Mouse (Mus musculus) hindbrain, embryonic 15.5 days (tissue): Measurements from ENCODE around the gene Rnf123. TPM values are rescaled to one million over a fixed set of nuclear protein-coding genes. Genes with fewer than 3 reads are reported as not detected.

Source experiments
- ATAC-seq: fragments of 200-750 bp; cut with Nextera tagmentation; 2 replicates; pipeline ENCODE4 v1.8.0; 2017; ENCODE audit warnings: low read depth, moderate number of reproducible peaks, moderate TSS enrichment; ENCODE audit not compliant: low FRiP score
- H3K27ac ChIP-seq: fragments of 300-500 bp; sonication (generic); replicated peaks from 2 replicates; pipeline ENCODE4 v1.5.1; 2015; ENCODE audit warnings: mild to moderate bottlenecking, inconsistent platforms
- H3K27me3 ChIP-seq: fragments of 300-500 bp; sonication (generic); 2 replicates; pipeline ENCODE4 v1.6.1; 2015; ENCODE audit warnings: control low read depth, inconsistent platforms
- H3K36me3 ChIP-seq: fragments of 300-500 bp; sonication (generic); 2 replicates; pipeline ENCODE4 v1.6.1; 2015; ENCODE audit warnings: control low read depth, inconsistent platforms
- H3K4me1 ChIP-seq: fragments of 300-500 bp; sonication (generic); replicated peaks from 2 replicates; pipeline ENCODE4 v1.6.1; 2015; ENCODE audit warnings: control low read depth, inconsistent platforms
- H3K4me2 ChIP-seq: fragments of 300-500 bp; sonication (generic); 2 replicates; pipeline ENCODE4 v1.6.1; 2015; ENCODE audit warnings: moderate library complexity, mild to moderate bottlenecking, inconsistent platforms
- H3K4me3 ChIP-seq: fragments of 300-500 bp; sonication (generic); 2 replicates; pipeline ENCODE4 v1.5.1; 2015; ENCODE audit warnings: mild to moderate bottlenecking, inconsistent platforms
- H3K9ac ChIP-seq: fragments of 300-500 bp; sonication (generic); 2 replicates; pipeline ENCODE4 v1.6.1; 2015; ENCODE audit warnings: inconsistent platforms
- H3K9me3 ChIP-seq: fragments of 300-500 bp; sonication (generic); 2 replicates; pipeline ENCODE4 v1.6.1; 2016; ENCODE audit warnings: control low read depth, inconsistent platforms
- WGBS: fragments of 180-500 bp; shearing (Covaris S2); methylation state at CpG from one replicate; pipeline ENCODE4 v1.1.7; 2015; 5-methylcytosine and 5-hydroxymethylcytosine counted together
- polyA plus RNA-seq: library from polyadenylated mRNA; unstranded; fragments of >200 nt; fragmentation: Nextera tagmentation; extraction: Ambion mirVana; gene quantifications from 2 replicates; pipeline ENCODE4 v1.2.1, GENCODE M21; 2015

Rnf123 gene
- polyA plus RNA-seq, 1 experiment from 2014 or later, result 48.9 TPM

DNA sequence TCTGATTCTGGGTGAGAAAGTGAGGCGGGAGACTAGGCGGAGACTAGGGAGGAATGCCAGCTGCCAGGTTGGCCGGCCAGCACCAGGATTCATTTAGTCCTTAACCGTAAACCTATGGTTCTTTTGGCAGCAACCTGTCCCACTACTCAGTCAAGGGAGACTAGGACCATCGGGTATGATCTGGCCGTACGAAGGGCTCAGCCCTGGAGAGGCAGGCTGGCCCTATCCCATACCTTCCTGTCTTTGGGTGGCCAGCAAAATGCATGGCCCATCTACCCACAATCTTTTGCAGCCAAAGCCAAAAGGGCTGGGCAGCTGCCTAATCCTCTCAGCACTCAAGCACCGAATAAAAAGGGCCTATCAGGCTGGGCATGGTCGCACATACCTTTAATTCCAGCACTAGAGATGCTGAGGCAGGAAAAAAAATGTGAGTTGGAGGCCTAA is 10.6 kb downstream of the Rnf123 start:
- Histone ChIP-seq H3K4me2 (no peak overlapping the region), H3K36me3 (peaks cover 8% of the 10 kb centered on the region), H3K9ac (no peak overlapping the region), H3K27me3 (no peaks in the 10 kb centered on the region), H3K9me3 (no peaks in the 10 kb centered on the region), H3K4me1 (peaks cover under 1% of the 10 kb centered on the region; the same call in 1 of the 2 replicates), H3K4me3 (no peak overlapping the region), H3K27ac (no peak overlapping the region)
- ATAC-seq, result no peak
- 75% methylated on average over 9 of the region's 9 CpGs for WGBS

DNA sequence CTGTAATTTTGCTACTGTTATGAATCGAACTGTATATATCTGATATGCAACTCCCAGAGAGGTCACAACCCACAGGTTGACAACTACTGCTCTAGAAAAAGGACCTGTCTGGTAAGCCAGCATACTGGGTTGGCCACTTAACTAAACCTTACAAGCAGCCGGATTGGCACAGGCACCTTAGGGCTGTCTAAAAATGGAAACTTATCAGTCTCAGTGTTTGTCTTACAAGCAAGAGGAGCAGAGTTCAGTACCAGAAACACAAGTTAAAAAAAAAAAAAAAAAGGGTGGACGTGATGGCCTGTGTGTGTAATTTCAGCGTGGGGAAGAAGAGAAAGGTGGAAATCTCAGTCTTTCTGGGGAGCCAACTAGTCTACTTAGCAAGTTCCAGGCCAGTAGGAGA is 11.3 kb downstream of the Rnf123 start:
- 96% methylated on average over 3 of the region's 4 CpGs for WGBS
- no peak overlapping the region for H3K9ac ChIP-seq
- H3K27me3 ChIP-seq, result no peaks in the 10 kb centered on the region
- peaks cover 8% of the 10 kb centered on the region for H3K36me3 ChIP-seq
- no peaks in the 10 kb centered on the region for H3K9me3 ChIP-seq
- H3K27ac ChIP-seq, result no peak overlapping the region
- H3K4me3 ChIP-seq, result no peak overlapping the region
- no peaks in the 10 kb centered on the region for H3K4me1 ChIP-seq
- no peak for ATAC-seq
- no peak overlapping the region for H3K4me2 ChIP-seq

DNA sequence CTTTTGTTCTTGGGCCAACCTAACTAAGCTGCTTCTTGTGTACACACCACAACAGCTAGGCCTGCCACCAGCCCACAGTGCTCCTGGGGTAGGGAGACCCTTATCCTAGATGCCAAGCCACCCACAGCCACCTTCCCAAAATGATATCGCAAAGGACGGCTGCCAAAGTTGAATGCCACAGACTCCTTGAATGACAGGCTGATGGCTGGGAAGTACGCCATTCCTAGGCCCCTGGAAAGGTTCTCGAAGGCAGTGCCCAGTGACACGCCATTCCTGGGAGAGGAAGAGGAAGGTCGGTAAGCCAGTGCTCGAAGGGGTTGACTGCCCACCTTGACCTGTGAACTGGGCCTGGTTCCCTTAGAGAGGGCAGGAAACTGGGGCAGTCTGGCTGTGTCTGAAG is 13.6 kb downstream of the Rnf123 start:
- no peak for ATAC-seq
- Histone ChIP-seq H3K27me3 (no peaks in the 10 kb centered on the region), H3K4me3 (no peak overlapping the region), H3K4me2 (no peak overlapping the region), H3K9ac (no peak overlapping the region), H3K4me1 (no peaks in the 10 kb centered on the region), H3K36me3 (peaks cover 8% of the 10 kb centered on the region), H3K27ac (no peak overlapping the region), H3K9me3 (no peaks in the 10 kb centered on the region)
- 90% methylated on average over 7 of the region's 7 CpGs for WGBS

DNA sequence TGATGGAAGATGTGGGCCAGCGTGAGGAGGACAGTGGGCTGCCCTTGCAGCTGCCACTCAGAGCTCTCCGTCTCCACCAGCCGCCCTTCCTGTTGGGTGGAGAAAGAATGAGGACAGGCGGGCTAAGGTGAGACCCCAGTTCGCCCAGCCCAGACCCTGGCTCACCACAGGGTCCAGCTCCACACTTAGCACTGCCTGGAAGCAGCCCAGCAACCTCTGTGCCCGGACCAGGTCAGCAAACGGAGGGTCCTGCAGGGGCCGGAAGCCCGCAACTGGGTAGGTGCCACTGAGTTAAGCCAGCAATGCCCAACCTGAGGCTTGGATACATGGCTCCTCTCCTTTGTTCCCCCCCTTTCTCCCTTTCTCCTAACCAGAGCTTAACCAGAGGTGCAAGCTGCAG is 14.1 kb downstream of the Rnf123 start:
- Histone ChIP-seq H3K36me3 (peaks cover 8% of the 10 kb centered on the region), H3K27ac (no peak overlapping the region), H3K4me3 (no peak overlapping the region), H3K9ac (no peak overlapping the region), H3K27me3 (no peaks in the 10 kb centered on the region), H3K4me1 (no peaks in the 10 kb centered on the region), H3K4me2 (no peak overlapping the region), H3K9me3 (no peaks in the 10 kb centered on the region)
- no peak for ATAC-seq
- WGBS, result 90% methylated on average over 9 of the region's 9 CpGs

DNA sequence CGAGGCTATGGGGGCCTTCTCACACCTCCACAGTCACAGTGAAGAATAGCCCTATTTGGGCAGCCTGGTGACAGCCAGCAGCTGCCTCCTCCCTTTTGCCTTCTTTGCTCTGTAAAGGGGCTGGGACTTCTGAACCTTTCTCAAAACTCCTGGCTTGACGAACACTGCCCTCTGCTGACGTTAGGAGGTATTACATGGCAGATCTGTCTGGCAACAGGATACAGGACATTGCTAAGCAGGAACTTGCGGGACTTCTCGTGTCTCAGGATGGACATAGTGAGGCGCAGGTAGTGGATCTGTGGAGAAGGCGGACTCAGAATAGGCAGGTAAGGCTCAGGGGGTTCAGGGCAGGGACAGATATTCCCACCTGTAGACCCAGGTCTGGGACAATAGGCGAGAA is 15.2 kb downstream of the Rnf123 start:
- ATAC-seq, result no peak

DNA sequence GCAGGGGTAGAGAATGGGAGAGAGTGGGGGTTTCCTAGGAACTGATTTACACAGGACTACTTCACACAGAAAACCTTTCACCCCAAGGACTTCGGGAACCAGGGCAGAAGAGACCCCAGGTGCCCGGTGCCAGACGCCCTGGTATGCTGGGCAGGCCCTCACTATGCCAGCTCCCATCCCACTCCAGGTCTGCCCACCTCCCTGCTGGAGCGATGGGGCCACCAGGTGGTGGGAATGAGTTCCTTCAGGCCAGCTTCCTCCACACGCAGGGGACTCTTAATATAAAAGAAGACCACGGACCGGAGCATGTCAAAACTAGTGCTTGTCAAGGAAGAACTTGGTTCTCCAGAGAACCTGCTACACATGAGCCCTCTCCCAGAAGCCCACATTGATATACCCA is 15.9 kb downstream of the Rnf123 start:
- no peak for ATAC-seq
- no peaks in the 10 kb centered on the region for H3K4me1 ChIP-seq
- peaks cover 15% of the 10 kb centered on the region for H3K36me3 ChIP-seq
- H3K27me3 ChIP-seq, result no peaks in the 10 kb centered on the region
- 80% methylated on average over 7 of the region's 7 CpGs for WGBS
- no peak overlapping the region for H3K4me3 ChIP-seq
- no peaks in the 10 kb centered on the region for H3K9me3 ChIP-seq
- H3K27ac ChIP-seq, result no peak overlapping the region
- no peak overlapping the region for H3K9ac ChIP-seq
- H3K4me2 ChIP-seq, result no peak overlapping the region

More for the DNA sequence above, 15.2 kb downstream of the Rnf123 start:
- Histone ChIP-seq H3K9me3 (no peaks in the 10 kb centered on the region), H3K27ac (no peak overlapping the region), H3K36me3 (peaks cover 8% of the 10 kb centered on the region), H3K9ac (no peak overlapping the region), H3K4me3 (no peak overlapping the region), H3K4me2 (no peak overlapping the region), H3K27me3 (no peaks in the 10 kb centered on the region), H3K4me1 (no peaks in the 10 kb centered on the region)
- 21% methylated on average over 8 of the region's 8 CpGs for WGBS

DNA sequence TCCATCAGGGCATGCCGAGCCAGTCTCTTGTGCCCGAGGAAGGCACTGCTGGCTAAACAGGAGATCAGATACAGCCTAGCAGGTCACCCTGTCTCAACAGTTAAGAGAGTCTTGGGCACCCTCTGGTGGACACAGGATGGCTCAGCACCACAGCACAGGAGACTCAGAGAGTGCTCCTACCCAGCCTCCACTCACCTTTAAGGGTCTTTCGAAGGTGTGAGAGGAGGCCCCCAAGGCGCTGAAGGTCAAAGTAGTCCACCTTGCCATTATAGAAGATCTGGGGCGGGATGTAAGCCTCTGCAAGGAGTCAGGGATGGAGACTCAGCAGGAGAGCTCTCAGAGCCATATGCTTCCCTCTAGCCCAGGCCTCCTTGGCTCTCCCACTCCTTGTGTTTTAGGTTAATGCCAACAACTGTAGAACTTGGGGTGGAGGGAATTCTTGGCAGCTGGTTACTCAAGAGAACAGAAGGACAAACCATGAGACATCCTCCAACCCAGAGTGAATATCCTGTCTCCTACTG is 17.6 kb downstream of the Rnf123 start:
- H3K9me3 ChIP-seq, result no peaks in the 10 kb centered on the region
- H3K9ac ChIP-seq, result no peak overlapping the region
- peaks cover 10% of the 10 kb centered on the region; the same call in 1 of the 2 replicates for H3K36me3 ChIP-seq
- 46% methylated on average over 5 of the region's 5 CpGs for WGBS
- H3K27ac ChIP-seq, result no peak overlapping the region
- H3K4me3 ChIP-seq, result no peak overlapping the region
- no peak overlapping the region for H3K4me2 ChIP-seq
- H3K27me3 ChIP-seq, result no peaks in the 10 kb centered on the region
- H3K4me1 ChIP-seq, result no peaks in the 10 kb centered on the region
- ATAC-seq, result no peak

DNA sequence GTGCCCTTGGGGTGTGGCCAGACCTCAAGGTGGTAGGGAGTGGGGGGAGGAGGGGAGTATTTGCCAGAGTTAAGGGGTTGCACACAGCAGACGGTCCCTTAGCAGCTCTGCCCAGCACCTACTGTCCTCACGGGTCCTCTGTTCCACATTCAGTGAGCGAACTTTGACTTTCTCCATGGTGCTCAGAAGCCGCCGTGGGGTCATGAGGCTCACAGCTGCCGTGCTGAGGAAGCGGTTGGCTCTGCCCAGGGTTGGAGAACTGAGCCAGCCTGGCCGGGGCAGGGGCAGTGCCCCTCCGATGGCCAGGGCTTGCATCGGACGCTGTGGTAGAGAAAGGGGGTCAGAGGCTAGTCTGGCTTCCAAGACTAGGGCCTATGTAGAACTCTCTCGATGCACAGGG is 19.8 kb downstream of the Rnf123 start:
- Histone ChIP-seq H3K9me3 (no peaks in the 10 kb centered on the region), H3K27me3 (no peaks in the 10 kb centered on the region), H3K4me2 (no peak overlapping the region), H3K4me3 (no peak overlapping the region), H3K9ac (no peak overlapping the region), H3K4me1 (no peaks in the 10 kb centered on the region), H3K36me3 (peaks cover 27% of the 10 kb centered on the region), H3K27ac (no peak overlapping the region)
- WGBS, result 87% methylated on average over 12 of the region's 12 CpGs
- no peak for ATAC-seq

DNA sequence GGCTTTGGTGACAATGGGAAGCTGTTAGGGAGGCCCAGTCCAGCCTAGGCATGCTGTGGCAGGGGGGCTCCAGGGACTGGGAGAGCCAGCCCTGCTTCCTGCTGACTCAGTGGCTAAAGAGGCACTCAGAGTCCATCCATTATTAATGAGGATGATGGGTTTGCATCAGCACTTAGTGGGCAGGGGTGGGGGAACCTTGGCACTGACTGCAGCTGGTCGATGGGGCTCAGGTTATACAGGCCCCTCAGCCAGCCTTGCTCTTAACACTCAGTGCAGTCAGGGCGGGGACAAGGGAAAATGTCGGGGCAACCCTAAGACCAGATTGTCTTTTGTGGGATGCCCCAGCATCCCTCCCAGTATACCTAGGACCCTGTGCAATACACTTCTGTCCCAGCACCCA is 21.0 kb downstream of the Rnf123 start:
- Histone ChIP-seq H3K9me3 (no peaks in the 10 kb centered on the region), H3K27ac (no peak overlapping the region), H3K9ac (no peak overlapping the region), H3K4me3 (no peak overlapping the region), H3K4me2 (no peak overlapping the region), H3K4me1 (no peaks in the 10 kb centered on the region), H3K27me3 (no peaks in the 10 kb centered on the region), H3K36me3 (peaks cover 39% of the 10 kb centered on the region)
- ATAC-seq, result no peak
- WGBS, result 91% methylated on average over 3 of the region's 3 CpGs

DNA sequence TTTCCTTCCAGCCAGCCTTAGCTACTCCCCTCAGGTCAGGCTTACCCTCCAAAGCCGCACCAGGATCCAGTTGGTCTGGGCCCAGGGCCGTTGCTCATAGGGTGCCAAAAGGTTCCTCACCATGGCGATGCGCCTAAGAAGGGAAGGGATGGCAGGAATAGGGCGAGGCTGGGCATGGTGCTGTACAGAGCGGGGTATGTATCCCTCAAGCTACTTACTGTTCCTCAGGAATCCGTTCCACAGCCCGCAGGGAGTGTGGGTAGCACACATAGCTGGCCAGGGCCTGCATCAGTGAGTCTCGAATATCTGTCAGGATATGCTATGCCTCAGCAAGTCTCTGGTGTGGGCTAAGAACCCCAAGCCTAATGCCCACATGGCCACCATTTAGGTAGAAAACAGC is 24.9 kb downstream of the Rnf123 start:
- Histone ChIP-seq H3K27me3 (no peaks in the 10 kb centered on the region), H3K4me1 (no peaks in the 10 kb centered on the region), H3K36me3 (peaks cover 43% of the 10 kb centered on the region), H3K27ac (no peak overlapping the region), H3K4me2 (no peak overlapping the region), H3K9me3 (no peaks in the 10 kb centered on the region), H3K4me3 (no peak overlapping the region), H3K9ac (no peak overlapping the region)
- no peak for ATAC-seq
- 92% methylated on average over 9 of the region's 9 CpGs for WGBS

DNA sequence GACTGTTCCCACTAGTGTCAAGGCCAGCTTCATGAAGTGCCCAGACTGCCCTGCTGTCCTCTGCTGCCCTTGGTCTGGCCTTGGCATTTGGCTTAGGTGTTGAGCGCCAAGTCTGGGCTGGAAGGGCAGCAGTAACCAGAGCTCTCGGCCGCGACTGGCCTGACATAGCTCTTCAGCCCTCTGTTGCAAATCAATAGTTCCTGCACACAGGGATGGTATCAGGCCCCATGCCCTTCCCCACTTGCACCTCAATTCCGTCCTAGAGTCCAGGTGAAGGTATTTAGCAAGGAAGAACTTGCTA is 25.9 kb downstream of the Rnf123 start:
- H3K27me3 ChIP-seq, result no peaks in the 10 kb centered on the region
- no peak for ATAC-seq
- peaks cover 10% of the 10 kb centered on the region for H3K4me1 ChIP-seq
- H3K4me2 ChIP-seq, result no peak overlapping the region
- H3K36me3 ChIP-seq, result peaks cover 37% of the 10 kb centered on the region
- no peaks in the 10 kb centered on the region for H3K9me3 ChIP-seq
- H3K4me3 ChIP-seq, result no peak overlapping the region
- H3K9ac ChIP-seq, result no peak overlapping the region
- 91% methylated on average over 5 of the region's 5 CpGs for WGBS
- H3K27ac ChIP-seq, result no peak overlapping the region

DNA sequence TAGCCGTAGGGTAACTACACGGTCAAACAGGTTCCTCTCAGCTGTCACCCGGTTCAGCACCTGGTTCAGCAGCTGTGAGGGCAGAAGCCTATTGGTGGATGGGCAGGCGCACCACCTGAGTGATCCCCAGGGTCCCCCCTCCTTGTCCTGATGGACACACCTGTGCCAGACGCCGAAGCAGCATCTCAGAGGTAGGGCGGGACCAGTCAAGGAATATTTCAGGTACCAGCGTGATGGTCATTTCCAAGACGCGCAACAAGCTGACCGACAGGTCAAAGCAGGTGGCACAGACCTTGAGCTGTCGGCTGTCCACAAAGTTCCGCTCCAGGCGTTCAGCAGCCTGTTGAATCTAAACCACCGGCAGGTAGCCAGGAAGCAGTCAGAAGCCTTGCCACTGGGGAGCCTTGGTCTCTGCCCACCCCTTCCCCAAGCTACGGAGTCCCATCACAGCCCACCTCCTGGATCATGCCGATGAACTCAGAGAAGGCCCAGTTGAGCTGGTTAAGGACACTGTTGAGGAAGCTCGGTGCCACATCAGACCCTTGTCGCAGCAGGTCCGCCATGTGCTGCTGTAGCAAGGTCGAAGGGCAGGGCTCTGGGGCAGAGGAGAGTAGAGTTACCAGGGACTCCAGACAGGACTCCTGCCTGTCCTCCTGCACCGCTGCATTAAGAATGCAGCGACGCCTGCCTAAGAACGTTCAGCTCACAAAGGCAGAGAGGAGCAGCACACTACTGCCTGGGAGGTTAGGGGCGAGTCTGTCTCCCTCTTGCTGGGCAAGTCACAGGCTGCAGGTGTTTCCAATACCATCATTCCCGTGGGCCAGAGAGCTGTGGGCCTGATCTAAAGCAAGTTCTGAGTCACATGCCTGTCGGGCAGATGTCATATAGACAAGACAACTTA is 26.5 kb downstream of the Rnf123 start:
- no peak for ATAC-seq
- Histone ChIP-seq H3K27ac (no peak overlapping the region), H3K27me3 (no peaks in the 10 kb centered on the region), H3K4me3 (no peak overlapping the region), H3K36me3 (peaks cover 38% of the 10 kb centered on the region), H3K4me2 (no peak overlapping the region), H3K9ac (no peak overlapping the region), H3K4me1 (peaks cover 10% of the 10 kb centered on the region), H3K9me3 (no peaks in the 10 kb centered on the region)
- WGBS, result 83% methylated on average over 28 of the region's 28 CpGs
